Comparison of ENCODE assay signal across 8 mouse cellular contexts in the genomic region with DNA sequence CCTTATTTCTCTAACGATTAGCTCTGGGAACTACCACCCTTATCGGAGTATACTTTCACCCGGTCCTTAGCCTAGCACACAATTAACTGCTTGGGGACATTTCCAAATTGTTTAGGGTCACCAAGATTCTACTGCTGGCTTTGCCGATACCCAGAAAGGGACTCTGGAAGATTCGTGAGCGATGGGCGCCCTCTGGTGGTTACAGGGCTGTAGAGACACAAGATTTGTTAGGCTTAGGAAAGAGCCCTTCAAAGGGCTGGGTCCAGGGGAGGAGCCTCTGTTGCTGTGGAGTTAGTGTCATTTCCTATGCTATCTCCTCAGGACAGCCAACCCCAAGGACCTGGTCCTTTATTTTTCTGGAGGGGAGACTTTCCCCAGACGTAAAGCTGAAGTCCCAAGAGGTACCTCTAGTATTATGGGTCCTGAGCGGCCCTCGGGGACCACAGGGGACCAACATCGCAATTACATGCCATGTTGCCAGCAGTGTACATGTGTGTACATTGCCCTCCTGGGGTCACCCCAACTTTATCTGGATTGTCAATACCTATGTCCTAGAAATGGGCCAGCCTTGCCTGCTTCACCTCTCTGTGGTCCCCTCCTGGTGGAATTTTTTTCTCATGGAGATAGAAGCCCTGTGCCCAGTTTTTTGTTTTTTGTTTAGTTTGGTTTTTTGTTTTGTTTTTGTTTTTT. TPM values are rescaled to one million over a fixed set of nuclear protein-coding genes. Genes with fewer than 3 reads are reported as not detected.
A peak's percentile ranks its signal among the peaks of the same experiment; 100 is the strongest.
DNase-seq lines count a peak whose midpoint lies in the region; ATAC-seq lines count a peak whose summit lies in the region.

No protein-coding gene starts in this region.

- no peaks in the 10 kb centered on the region; the same call in 1 of the 2 replicates for H3K36me3 ChIP-seq in intestine, embryonic 16.5 days (ENCODE audit: control insufficient read depth, insufficient read depth, low read length)
- peaks cover 14% of the 10 kb centered on the region for H3K36me3 ChIP-seq in midbrain, embryonic 11.5 days (ENCODE audit: control insufficient read depth, insufficient read depth, low read length)

- no peaks in the 10 kb centered on the region for H3K27me3 ChIP-seq in intestine, embryonic 16.5 days (replicated peaks; ENCODE audit: control insufficient read depth, insufficient read depth, low read length)
- H3K27me3 ChIP-seq in midbrain, embryonic 11.5 days (ENCODE audit: control insufficient read depth, insufficient read depth, low read length) = no peaks in the 10 kb centered on the region

- intact Hi-C loops in left cerebral cortex, postnatal 36 days (cut with DNase I) = loop anchor here (1.0 to 10.0 kb wide), 2 partner anchors 92 to 178 kb away; partner anchors contain the start of gene Ncl

- H3K27ac ChIP-seq in intestine, embryonic 16.5 days (ENCODE audit: low read length) = peak overlapping the region; percentile 60
- H3K27ac ChIP-seq in midbrain, embryonic 11.5 days (ENCODE audit: low read depth, low read length) = peak overlapping the region; percentile 55; the same call in 1 of the 2 replicates

- peak overlapping the region; percentile 23 for H3K4me2 ChIP-seq in intestine, embryonic 16.5 days (ENCODE audit: low read depth, low read length)
- H3K4me2 ChIP-seq in midbrain, embryonic 11.5 days = peak overlapping the region; percentile 12; the same call in 1 of the 2 replicates

- 24% methylated on average over 11 of the region's 11 CpGs for WGBS in intestine, embryonic 16.5 days
- WGBS in midbrain, embryonic 11.5 days = 26% methylated on average over 11 of the region's 11 CpGs

- H3K4me3 ChIP-seq in intestine, embryonic 16.5 days (ENCODE audit: low read length) = no peak overlapping the region
- no peak overlapping the region for H3K4me3 ChIP-seq in midbrain, embryonic 11.5 days (ENCODE audit: low read depth, low read length)

- H3K9me3 ChIP-seq in intestine, embryonic 16.5 days (ENCODE audit: control insufficient read depth, low read length) = no peaks in the 10 kb centered on the region
- no peaks in the 10 kb centered on the region for H3K9me3 ChIP-seq in midbrain, embryonic 11.5 days (ENCODE audit: control insufficient read depth, low read length)

- DNase-seq in adrenal gland, adult 2 months = peak; percentile 92
- DNase-seq in embryo, embryonic 11.5 days (ENCODE audit: low read depth, low spot score) = peak; percentile 91
- peak; percentile 87 to 95 for DNase-seq in gastrocnemius, postnatal 4 days (ENCODE audit: low spot score in 2 of 2)
- peak; percentile 87 to 93 for DNase-seq in left cerebral cortex, postnatal 36 days (ENCODE audit: low spot score in 2 of 2)
- peak; percentile 99 for DNase-seq in midbrain, embryonic 11.5 days (ENCODE audit: low spot score, missing footprints)
- DNase-seq in right cerebral cortex, postnatal 4 days = peak; percentile 97
- peak; percentile 86 for DNase-seq in yolk sac, embryonic 10.5 days (ENCODE audit: low spot score)

- peaks cover 24% of the 10 kb centered on the region for H3K4me1 ChIP-seq in intestine, embryonic 16.5 days (ENCODE audit: control insufficient read depth, insufficient read depth, low read length)
- peaks cover 27% of the 10 kb centered on the region for H3K4me1 ChIP-seq in midbrain, embryonic 11.5 days (ENCODE audit: control insufficient read depth, insufficient read depth, low read length)

- H3K9ac ChIP-seq in intestine, embryonic 16.5 days (ENCODE audit: low read depth, low read length) = 0 out of 2 replicates have a peak overlapping the region, but pooled peaks have one; percentile 21
- no peak overlapping the region for H3K9ac ChIP-seq in midbrain, embryonic 11.5 days (ENCODE audit: low read length)

- peak; percentile 49 for ATAC-seq in intestine, embryonic 16.5 days
- peak; percentile 66 for ATAC-seq in midbrain, embryonic 11.5 days (ENCODE audit: low FRiP score)

RNA-seq across cellular contexts. Expression of gene Ptma, which starts 6.0 kb away (rescaled TPM):
- total RNA-seq in adrenal gland, adult 2 months (2021) = 100 to 1,000 TPM; 538 to 582 TPM
- 728 and 947 TPM in 2 replicates for polyA plus RNA-seq in adrenal gland, adult 2 months (2012; rRNA removed)
- total RNA-seq in gastrocnemius, postnatal 4 days (2021) = 100 to 1,000 TPM; 655 to 661 TPM
- 1,684 and 1,813 TPM in 2 replicates for polyA plus RNA-seq in intestine, embryonic 16.5 days (2015; fragmentation: Nextera tagmentation; extraction: Ambion mirVana)
- total RNA-seq in left cerebral cortex, postnatal 36 days (2021) = 100 to 1,000 TPM; 384 TPM
- polyA plus RNA-seq in midbrain, embryonic 11.5 days (2014; fragmentation: Nextera tagmentation; extraction: Ambion mirVana) = 3,090 and 3,352 TPM in 2 replicates

RNA-seq across cellular contexts. Expression of gene Pde6d, which starts 49.9 kb away (rescaled TPM):
- 10 to 100 TPM; 29.3 to 39.5 TPM for total RNA-seq in adrenal gland, adult 2 months (2021)
- polyA plus RNA-seq in adrenal gland, adult 2 months (2012; rRNA removed) = 10.2 and 12.8 TPM in 2 replicates
- total RNA-seq in gastrocnemius, postnatal 4 days (2021) = 10 to 100 TPM; 52.1 to 53.6 TPM
- polyA plus RNA-seq in intestine, embryonic 16.5 days (2015; fragmentation: Nextera tagmentation; extraction: Ambion mirVana) = 35.1 and 35.2 TPM in 2 replicates
- 10 to 100 TPM; 53.3 to 62.6 TPM for total RNA-seq in left cerebral cortex, postnatal 36 days (2021)
- polyA plus RNA-seq in midbrain, embryonic 11.5 days (2014; fragmentation: Nextera tagmentation; extraction: Ambion mirVana) = 94.3 and 98.3 TPM in 2 replicates

RNA-seq across cellular contexts. Expression of gene Cops7b, which starts 50.2 kb away (rescaled TPM):
- total RNA-seq in adrenal gland, adult 2 months (2021) = 10 to 100 TPM in 1 of 2 experiments, 1 to 10 TPM in 1; 9.8 to 10.2 TPM
- 15.8 and 18.0 TPM in 2 replicates for polyA plus RNA-seq in adrenal gland, adult 2 months (2012; rRNA removed)
- 10 to 100 TPM; 15.7 to 16.8 TPM for total RNA-seq in gastrocnemius, postnatal 4 days (2021)
- polyA plus RNA-seq in intestine, embryonic 16.5 days (2015; fragmentation: Nextera tagmentation; extraction: Ambion mirVana) = 31.5 and 35.1 TPM in 2 replicates
- total RNA-seq in left cerebral cortex, postnatal 36 days (2021) = 10 to 100 TPM; 25.2 to 25.8 TPM
- 54.1 and 54.8 TPM in 2 replicates for polyA plus RNA-seq in midbrain, embryonic 11.5 days (2014; fragmentation: Nextera tagmentation; extraction: Ambion mirVana)
